Comparison of ENCODE assay signal across 16 mouse cellular contexts in genomic region chr4:150794878-150795277, GRCm38 (mm10). TPM values are rescaled to one million over a fixed set of nuclear protein-coding genes. Genes with fewer than 3 reads are reported as not detected.
DNase-seq lines count a peak whose midpoint lies in the region; ATAC-seq and TF ChIP-seq lines count a peak whose summit lies in the region.
"Had no signal": no experiment of that assay in that cellular context is flagged by ENCODE, and none has a peak within 500 bp of the region (broad histone marks: within the 10 kb centered on the region; RNA-seq: fewer than 3 reads in every experiment).

No protein-coding gene starts in this region.

- ATAC-seq in forebrain, embryonic 12.5 days (ENCODE audit: low FRiP score): no peak
- ATAC-seq in forebrain, postnatal 0 days: no peak
- no peak for ATAC-seq in hindbrain, embryonic 14.5 days (ENCODE audit: low FRiP score)
- no peak; the same call in 1 of the 2 replicates for ATAC-seq in midbrain, embryonic 15.5 days (replicated peaks)
- ATAC-seq in megakaryocyte, adult 5-6 weeks (ENCODE audit: poor library complexity, severe bottlenecking): no peak

- H3K4me3 ChIP-seq in forebrain, embryonic 12.5 days (replicated peaks): no peak overlapping the region
- no peak overlapping the region for H3K4me3 ChIP-seq in forebrain, postnatal 0 days (ENCODE audit: low read depth, low read length)
- H3K4me3 ChIP-seq in embryonic facial prominence, embryonic 10.5 days: no peak overlapping the region
- H3K4me3 ChIP-seq in hindbrain, embryonic 14.5 days (replicated peaks; ENCODE audit: low read length): no peak overlapping the region
- H3K4me3 ChIP-seq in midbrain, embryonic 15.5 days: no peak overlapping the region
- H3K4me3 ChIP-seq in layer of hippocampus, adult 2 months: no peak overlapping the region
- H3K4me3 ChIP-seq: neural tube, embryonic 12.5 days had no signal

- no peaks in the 10 kb centered on the region for H3K36me3 ChIP-seq in forebrain, embryonic 12.5 days (replicated peaks)
- no peaks in the 10 kb centered on the region for H3K36me3 ChIP-seq in forebrain, postnatal 0 days (ENCODE audit: insufficient read depth)
- H3K36me3 ChIP-seq in embryonic facial prominence, embryonic 10.5 days (replicated peaks): no peaks in the 10 kb centered on the region
- no peaks in the 10 kb centered on the region for H3K36me3 ChIP-seq in hindbrain, embryonic 14.5 days (replicated peaks; ENCODE audit: control insufficient read depth, insufficient read depth)
- H3K36me3 ChIP-seq in midbrain, embryonic 15.5 days (replicated peaks): no peaks in the 10 kb centered on the region
- H3K36me3 ChIP-seq: neural tube, embryonic 12.5 days had no signal

- H3K27ac ChIP-seq in forebrain, embryonic 12.5 days: peak overlapping the region; percentile 62
- H3K27ac ChIP-seq in forebrain, postnatal 0 days (ENCODE audit: low read depth, low read length): no peak overlapping the region
- peak overlapping the region; percentile 20; the same call in 1 of the 2 replicates for H3K27ac ChIP-seq in embryonic facial prominence, embryonic 10.5 days (replicated peaks)
- peak overlapping the region; percentile 75 for H3K27ac ChIP-seq in hindbrain, embryonic 14.5 days
- H3K27ac ChIP-seq in midbrain, embryonic 15.5 days: peak overlapping the region; percentile 61
- H3K27ac ChIP-seq in layer of hippocampus, adult 2 months: no peak overlapping the region
- H3K27ac ChIP-seq: neural tube, embryonic 12.5 days had no signal

- WGBS in forebrain, embryonic 12.5 days: 55% methylated on average over 5 of the region's 5 CpGs
- 51% methylated on average over 5 of the region's 5 CpGs for WGBS in forebrain, postnatal 0 days
- 37% methylated on average over 5 of the region's 5 CpGs for WGBS in embryonic facial prominence, embryonic 10.5 days
- 37% methylated on average over 5 of the region's 5 CpGs for WGBS in hindbrain, embryonic 14.5 days
- 34% methylated on average over 5 of the region's 5 CpGs for WGBS in midbrain, embryonic 15.5 days

- no peaks in the 10 kb centered on the region for H3K9me3 ChIP-seq in forebrain, embryonic 12.5 days
- no peaks in the 10 kb centered on the region for H3K9me3 ChIP-seq in forebrain, postnatal 0 days (ENCODE audit: low read length)
- no peaks in the 10 kb centered on the region for H3K9me3 ChIP-seq in embryonic facial prominence, embryonic 10.5 days
- H3K9me3 ChIP-seq in hindbrain, embryonic 14.5 days (ENCODE audit: control insufficient read depth, low read length): no peaks in the 10 kb centered on the region
- H3K9me3 ChIP-seq in midbrain, embryonic 15.5 days: no peaks in the 10 kb centered on the region
- H3K9me3 ChIP-seq: neural tube, embryonic 12.5 days had no signal

- TF ChIP-seq CTCF in forebrain, postnatal 0 days (IDR thresholded peaks at IDR 0.05; ENCODE audit: low read depth): no peak
- TF ChIP-seq CTCF in layer of hippocampus, adult 2 months (conservative IDR thresholded peaks at IDR 0.05): no peak

- H3K4me2 ChIP-seq in forebrain, embryonic 12.5 days: no peak overlapping the region
- no peak overlapping the region for H3K4me2 ChIP-seq in forebrain, postnatal 0 days (ENCODE audit: low read depth)
- no peak overlapping the region for H3K4me2 ChIP-seq in hindbrain, embryonic 14.5 days (replicated peaks)
- no peak overlapping the region for H3K4me2 ChIP-seq in midbrain, embryonic 15.5 days
- H3K4me2 ChIP-seq: heart, embryonic 11.5 days; neural tube, embryonic 12.5 days had no signal

- no peaks in the 10 kb centered on the region for H3K27me3 ChIP-seq in forebrain, embryonic 12.5 days
- H3K27me3 ChIP-seq in forebrain, postnatal 0 days (ENCODE audit: insufficient read depth, low read length): no peaks in the 10 kb centered on the region
- H3K27me3 ChIP-seq in embryonic facial prominence, embryonic 10.5 days (replicated peaks; ENCODE audit: low read depth, poor library complexity, severe bottlenecking): 0 out of 2 replicates have a peak, but pooled peaks cover 5% of the 10 kb centered on the region
- H3K27me3 ChIP-seq in hindbrain, embryonic 14.5 days (ENCODE audit: control insufficient read depth, insufficient read depth, low read length): no peaks in the 10 kb centered on the region
- H3K27me3 ChIP-seq in midbrain, embryonic 15.5 days (replicated peaks): no peaks in the 10 kb centered on the region
- H3K27me3 ChIP-seq: neural tube, embryonic 12.5 days had no signal

- H3K4me1 ChIP-seq in forebrain, embryonic 12.5 days: peaks cover 16% of the 10 kb centered on the region
- no peaks in the 10 kb centered on the region for H3K4me1 ChIP-seq in forebrain, postnatal 0 days (ENCODE audit: insufficient read depth)
- H3K4me1 ChIP-seq in embryonic facial prominence, embryonic 10.5 days: peaks cover 67% of the 10 kb centered on the region
- H3K4me1 ChIP-seq in hindbrain, embryonic 14.5 days (replicated peaks; ENCODE audit: control insufficient read depth, insufficient read depth, low read length): peaks cover 15% of the 10 kb centered on the region
- H3K4me1 ChIP-seq in midbrain, embryonic 15.5 days: peaks cover 16% of the 10 kb centered on the region

- H3K9ac ChIP-seq in forebrain, embryonic 12.5 days: no peak overlapping the region
- no peak overlapping the region for H3K9ac ChIP-seq in forebrain, postnatal 0 days
- H3K9ac ChIP-seq in hindbrain, embryonic 14.5 days: no peak overlapping the region
- H3K9ac ChIP-seq in midbrain, embryonic 15.5 days: no peak overlapping the region
- H3K9ac ChIP-seq: neural tube, embryonic 12.5 days had no signal

- no peak for DNase-seq in forebrain, postnatal 0 days
- DNase-seq in embryonic facial prominence, embryonic 10.5 days (ENCODE audit: low spot score): no peak
- no peak for DNase-seq in hindbrain, embryonic 14.5 days (ENCODE audit: low spot score)
- DNase-seq in layer of hippocampus, postnatal 36 days: no peak
- no peak for DNase-seq in layer of hippocampus, adult 2 months (ENCODE audit: low spot score in 2 of 2)
- DNase-seq: adrenal gland, postnatal 14 days; B cell, adult 2 months; kidney, adult 8-10 months; liver; lung, adult 2 months; thymus, adult 2 months had no signal

RNA-seq across cellular contexts. Expression of gene Errfi1, which starts 58.8 kb away (rescaled TPM):
- polyA plus RNA-seq in forebrain, embryonic 12.5 days (2016; fragmentation: Nextera tagmentation; extraction: Ambion mirVana): 16.5 and 17.2 TPM in 2 replicates
- total RNA-seq in forebrain, postnatal 0 days (2014; rRNA removed): 22.3 and 34.9 TPM in 2 replicates
- polyA plus RNA-seq in forebrain, postnatal 0 days (2015; fragmentation: Nextera tagmentation; extraction: Ambion mirVana): 16.5 and 17.2 TPM in 2 replicates
- polyA plus RNA-seq in embryonic facial prominence, embryonic 10.5 days (2016; fragmentation: Nextera tagmentation; extraction: Ambion mirVana): 27.0 and 28.1 TPM in 2 replicates
- polyA plus RNA-seq in hindbrain, embryonic 14.5 days (2014; fragmentation: Nextera tagmentation; extraction: Ambion mirVana): 36.3 and 39.6 TPM in 2 replicates
- polyA plus RNA-seq in midbrain, embryonic 15.5 days (2015; fragmentation: Nextera tagmentation; extraction: Ambion mirVana): 25.6 and 26.4 TPM in 2 replicates
- total RNA-seq in megakaryocyte, adult 5-6 weeks (2015): 1.8 and 3.7 TPM in 2 replicates
- total RNA-seq in megakaryocyte, adult 5-6 weeks (2017): 2.3 and 3.4 TPM in 2 replicates
- 10 to 100 TPM; 50.2 to 56.3 TPM for total RNA-seq in layer of hippocampus, postnatal 36 days (2021)
- 10 to 100 TPM; 42.5 to 50.6 TPM for total RNA-seq in layer of hippocampus, adult 2 months (2021)

Comparison
In these comparisons a context has a peak if more than half of its experiments do, and no peak if none do; other contexts are left out.
1. H3K27ac ChIP-seq: peak in forebrain, embryonic 12.5 days (single experiment), embryonic facial prominence, embryonic 10.5 days (single experiment), hindbrain, embryonic 14.5 days (single experiment) and midbrain, embryonic 15.5 days (single experiment); none in forebrain, postnatal 0 days (single experiment) and layer of hippocampus, adult 2 months (single experiment).